Mouse (Mus musculus): ENCODE measurements at regions not wholly inside any gene's neighbourhood (a gene's known extent, or its start where the extent isn't known, plus 50 kb on each side); places are given as distances from the start of the nearest gene placed in this dataset.

DNA sequence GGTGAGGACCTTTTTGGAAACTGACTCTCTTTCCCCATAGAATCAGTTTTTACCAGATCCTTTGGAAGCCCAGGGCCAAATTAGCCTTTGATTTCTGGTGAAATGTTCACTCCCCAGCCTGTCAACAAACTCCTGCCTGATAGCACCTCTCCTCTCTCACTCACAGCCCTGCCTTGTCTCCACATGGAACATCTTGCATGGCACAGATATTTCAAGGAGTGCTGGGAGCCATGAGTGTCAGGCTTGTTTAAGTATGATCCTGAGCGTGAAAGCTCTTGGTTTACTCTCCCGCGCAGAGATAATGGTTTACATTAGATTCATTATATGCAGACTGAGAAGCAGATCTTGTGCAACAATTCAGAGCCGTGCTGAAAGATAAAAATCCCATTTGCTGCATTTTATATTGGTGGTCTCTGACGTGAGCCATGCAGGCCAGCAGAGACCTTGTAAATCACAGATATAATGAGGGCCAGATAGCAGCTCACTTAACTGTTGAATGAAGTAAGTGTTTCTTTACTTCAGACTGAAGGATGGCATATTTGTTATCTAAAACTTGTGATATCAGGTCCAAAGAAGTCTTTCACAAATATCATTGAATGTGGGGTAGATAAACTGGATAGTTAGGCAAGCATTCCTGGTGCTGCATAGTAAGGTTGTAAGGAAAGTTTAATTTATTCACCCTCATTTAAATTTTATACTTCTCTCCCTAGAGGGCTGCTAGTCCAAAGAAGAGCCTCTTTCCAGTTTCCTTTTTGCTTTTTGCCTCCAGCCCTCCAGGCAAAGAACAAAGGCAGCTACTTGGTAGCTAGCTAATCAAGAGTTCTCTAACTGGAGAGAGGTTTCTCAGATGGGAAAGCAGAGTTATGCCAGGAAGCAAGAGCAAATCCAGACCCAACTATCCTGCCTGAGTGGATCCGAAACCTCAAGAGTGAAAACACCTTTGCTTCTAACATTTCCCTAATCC, 81.8 kb downstream of the Tbx18 start:
- DNase-seq (ENCODE audit: low spot score in 2 of 2): no peak

DNA sequence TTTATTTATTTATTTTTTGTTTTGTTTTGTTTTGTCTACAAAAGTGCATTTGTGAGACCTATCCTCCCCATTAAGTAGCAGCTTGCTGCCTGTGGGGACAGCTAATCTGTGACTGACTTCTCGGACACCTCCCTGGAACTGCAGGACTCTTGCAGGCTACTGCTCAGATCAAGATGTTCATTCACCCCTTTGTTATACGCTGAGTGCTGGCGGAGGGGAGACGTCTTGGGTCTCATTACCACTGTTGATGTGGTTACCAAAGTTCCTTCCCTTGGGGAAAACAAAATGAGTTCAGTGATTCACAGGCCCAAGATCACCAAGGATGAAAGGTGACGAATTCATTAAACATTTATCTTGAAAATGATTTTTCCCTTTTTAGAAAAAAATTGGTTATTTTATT, 82.7 kb downstream of the Tbx18 start:
- DNase-seq (ENCODE audit: low spot score in 2 of 2): no peak

DNA sequence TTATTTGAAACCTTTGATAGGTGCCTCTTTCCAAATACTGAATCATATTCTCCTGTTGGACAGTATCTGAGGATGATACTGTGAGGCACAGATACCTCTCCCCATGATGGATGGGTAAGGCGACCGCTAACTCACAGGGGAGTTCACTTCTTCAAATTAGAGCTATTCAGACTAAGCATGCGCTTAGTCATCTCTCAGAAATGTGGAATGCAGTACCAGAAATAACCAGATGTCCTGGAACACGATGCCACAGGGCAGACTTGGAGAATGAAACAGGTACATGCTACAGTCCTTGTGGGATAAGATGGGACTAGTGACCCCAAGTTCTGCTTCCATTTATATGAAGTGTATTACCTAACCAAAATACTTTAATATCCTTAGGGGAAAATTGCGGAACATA, 86.0 kb downstream of the Tbx18 start:
- no peak for DNase-seq (ENCODE audit: low spot score in 2 of 2)

DNA sequence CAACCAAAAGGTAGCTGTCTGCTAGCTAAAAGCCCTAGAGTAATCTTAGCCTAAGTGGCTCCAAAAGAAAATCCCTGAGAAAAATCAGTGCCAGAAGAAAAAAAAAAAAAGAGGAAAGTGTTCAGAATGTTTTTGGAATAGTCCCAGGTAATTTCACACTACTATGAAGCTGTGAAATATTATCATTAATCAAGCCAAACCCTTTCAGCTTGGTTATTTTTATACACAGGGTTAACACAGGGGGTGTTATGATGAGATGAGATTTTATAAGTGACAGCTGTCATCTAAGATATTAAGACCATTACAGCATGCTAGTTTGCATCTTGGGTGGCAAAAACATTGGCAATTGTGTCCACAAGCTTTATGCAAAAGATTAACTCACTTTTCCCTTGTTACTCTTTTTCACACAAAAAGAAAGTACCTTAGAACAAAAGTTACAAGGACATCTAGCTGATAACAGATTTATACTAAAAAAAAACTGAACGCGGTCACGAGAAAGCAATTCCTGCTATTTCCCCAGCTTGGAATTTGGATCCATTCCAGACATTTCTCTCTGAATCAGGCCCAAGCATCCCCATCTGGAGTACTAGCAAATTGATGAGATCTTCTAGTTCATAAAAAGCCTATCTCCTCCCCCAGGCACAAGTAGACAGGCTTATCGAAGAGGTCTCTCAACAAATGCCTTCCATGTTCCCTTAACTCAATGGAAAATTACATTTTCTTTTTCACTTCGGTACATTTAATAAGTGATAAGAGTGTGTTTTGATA, 97.0 kb downstream of the Tbx18 start:
- DNase-seq (ENCODE audit: low spot score in 2 of 2): peak in 1 of 2 experiments; percentile 15

GRCm38 (mm10) chr9:87626432-87626831, 104.6 kb downstream of the Tbx18 start:
- DNase-seq (ENCODE audit: low spot score in 2 of 2): no peak

- peak in 1 of 2 experiments; percentile 12 for DNase-seq (ENCODE audit: low spot score in 2 of 2)
Observed at GRCm38 (mm10) chr9:87618238-87618673, 112.8 kb downstream of the Tbx18 start.

GRCm38 (mm10) chr9:87607878-87608631, 123.0 kb downstream of the Tbx18 start:
- DNase-seq (ENCODE audit: low spot score in 2 of 2): no peak

GRCm38 (mm10) chr9:87575591-87575990, 155.5 kb downstream of the Tbx18 start:
- DNase-seq (ENCODE audit: low spot score in 2 of 2): no peak

- no peak for DNase-seq (ENCODE audit: low spot score in 2 of 2)
Observed at GRCm38 (mm10) chr9:87574250-87574864, 156.7 kb downstream of the Tbx18 start.

DNA sequence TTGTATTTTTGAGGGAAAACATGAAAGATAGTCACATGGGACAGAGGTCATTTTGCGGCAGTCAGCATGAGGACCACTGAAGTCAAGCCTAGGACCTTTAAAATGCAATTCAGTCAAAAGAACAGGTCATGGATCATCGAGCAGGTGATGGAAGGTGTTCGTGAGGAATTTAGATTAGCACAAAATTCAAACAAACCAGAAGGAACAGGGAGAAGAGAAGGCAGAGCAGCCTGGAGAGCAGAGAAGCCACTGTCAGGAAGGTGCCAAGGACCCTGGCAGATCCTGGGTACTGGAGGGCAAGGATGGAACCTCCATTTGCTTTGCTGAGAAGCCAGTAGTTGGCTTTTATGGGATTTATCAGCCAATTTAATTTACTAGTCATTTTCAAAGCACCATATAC, 167.8 kb downstream of the Tbx18 start:
- no peak for DNase-seq (ENCODE audit: low spot score in 2 of 2)

DNA sequence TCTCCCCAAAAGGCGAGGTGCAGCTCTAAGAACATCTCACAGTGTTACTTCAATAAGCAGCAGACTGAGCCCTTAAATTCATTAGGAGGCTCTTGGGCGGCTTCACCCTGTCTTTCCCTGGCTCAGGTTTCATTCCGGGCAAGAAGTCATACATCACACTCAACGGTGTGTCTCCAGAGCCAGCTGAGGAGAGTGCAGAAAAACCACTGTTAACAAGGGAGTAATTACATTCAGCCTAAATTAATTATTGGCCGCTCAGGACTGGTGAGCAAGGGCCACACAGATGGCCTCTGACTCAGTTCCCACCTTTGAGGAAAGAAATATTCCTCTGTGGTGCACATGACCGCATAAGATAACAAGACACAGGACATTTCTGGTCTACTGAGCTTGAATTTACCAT, 168.3 kb downstream of the Tbx18 start:
- no peak for DNase-seq (ENCODE audit: low spot score in 2 of 2)

- DNase-seq (ENCODE audit: low spot score in 2 of 2): no peak
Observed at GRCm38 (mm10) chr9:87557841-87558240, 173.2 kb downstream of the Tbx18 start.

DNA sequence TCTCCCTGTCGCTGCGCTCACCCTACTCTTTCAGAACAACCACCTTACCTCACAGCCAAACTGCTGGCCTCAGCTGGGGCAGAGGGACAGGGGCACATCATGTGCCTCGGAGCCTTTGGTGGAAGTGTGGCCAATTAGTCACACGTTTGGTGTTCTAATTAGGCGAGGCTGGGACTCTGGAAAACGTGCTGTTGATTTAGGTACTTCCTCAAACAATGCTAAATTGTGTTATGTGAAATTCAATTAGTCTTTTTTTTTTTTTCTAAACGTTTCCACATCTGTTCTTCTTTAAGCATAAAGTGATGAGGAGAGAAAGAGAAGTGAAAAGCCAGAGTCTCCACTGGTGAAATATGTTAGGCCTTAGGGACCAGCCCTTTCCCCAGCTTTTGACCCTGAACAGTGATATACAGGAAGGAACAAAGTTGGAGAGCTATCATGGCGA, 174.1 kb downstream of the Tbx18 start:
- no peak for DNase-seq (ENCODE audit: low spot score in 2 of 2)

DNA sequence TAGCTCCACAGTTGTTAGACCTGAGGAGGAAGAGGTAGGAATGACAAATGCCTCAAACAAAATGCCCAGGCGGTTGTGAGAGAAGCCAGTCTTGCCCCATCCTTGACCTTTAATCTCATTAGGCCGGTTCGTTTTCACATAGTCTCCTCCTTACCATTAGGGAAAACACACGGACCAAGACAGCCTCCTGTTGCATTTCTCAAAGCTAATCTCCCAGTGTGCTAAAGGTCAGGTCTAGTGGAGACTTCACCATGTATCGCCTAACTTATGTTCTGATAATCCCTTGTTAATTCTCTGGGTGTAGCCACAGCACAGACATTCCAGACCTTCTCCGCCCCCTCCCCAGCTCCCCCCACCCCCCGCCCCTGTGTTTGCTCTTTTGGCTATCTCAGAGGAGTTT, 174.5 kb downstream of the Tbx18 start:
- no peak for DNase-seq (ENCODE audit: low spot score in 2 of 2)

- DNase-seq (ENCODE audit: low spot score in 2 of 2): no peak
Observed at GRCm38 (mm10) chr9:87533182-87533581, 197.9 kb downstream of the Tbx18 start.

DNA sequence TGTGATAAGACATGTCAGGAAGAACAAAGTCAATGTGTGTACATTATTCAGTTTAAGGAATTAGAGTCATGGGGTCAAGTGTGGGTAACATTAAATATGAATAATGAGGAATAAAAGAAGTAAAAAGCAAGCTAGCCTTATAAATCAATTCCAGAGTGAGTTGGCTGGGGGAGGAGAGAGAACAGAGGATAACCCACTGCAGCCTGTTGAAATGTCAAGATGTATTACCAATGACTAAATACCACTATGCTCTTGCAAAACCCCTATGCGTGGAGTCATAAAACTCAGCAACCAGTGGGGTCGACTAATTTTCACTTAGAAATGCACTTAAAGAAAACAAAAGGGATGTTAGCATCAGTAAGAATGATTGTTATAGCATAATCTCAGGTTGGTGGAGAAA, 201.2 kb downstream of the Tbx18 start:
- DNase-seq (ENCODE audit: low spot score in 2 of 2): no peak

DNA sequence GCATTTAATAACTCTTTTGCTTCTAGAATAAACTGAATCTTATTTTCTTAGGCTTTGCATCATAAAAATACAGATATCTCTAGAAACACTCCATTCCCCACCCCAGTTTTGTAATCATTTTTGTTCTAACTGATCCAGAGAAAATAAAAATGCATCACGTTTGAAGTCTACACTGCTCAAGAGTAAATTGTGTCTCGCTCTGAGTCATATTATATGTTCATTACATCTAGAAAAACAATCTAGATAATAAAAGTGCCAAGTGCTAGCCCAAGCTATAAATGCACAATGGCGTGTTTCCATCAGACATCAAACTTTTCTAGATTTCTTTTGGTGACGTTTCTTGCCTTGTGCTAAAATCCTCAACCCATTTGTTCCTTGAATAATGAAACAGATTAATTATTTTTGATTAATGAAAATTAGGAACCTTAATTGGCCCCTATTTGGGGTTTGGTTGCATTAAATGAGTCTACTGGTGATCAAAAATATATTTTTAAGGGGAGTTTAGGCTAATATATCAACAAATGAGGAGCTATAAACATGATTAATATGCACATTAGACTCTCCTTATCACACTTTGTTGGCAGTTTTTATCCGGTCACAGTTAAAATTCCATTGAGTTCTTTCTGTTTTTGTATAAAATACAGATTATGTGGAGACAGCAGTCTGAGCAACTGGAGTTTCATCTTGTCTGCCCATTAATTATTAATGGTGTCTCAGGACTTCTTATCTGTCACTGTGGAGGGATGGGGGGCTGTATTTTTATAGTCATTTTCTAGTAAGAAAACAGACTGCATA, 206.0 kb downstream of the Tbx18 start:
- no peak for DNase-seq (ENCODE audit: low spot score in 2 of 2)

GRCm38 (mm10) chr9:87510683-87511082, 220.4 kb downstream of the Tbx18 start:
- no peak for DNase-seq (ENCODE audit: low spot score in 2 of 2)

DNA sequence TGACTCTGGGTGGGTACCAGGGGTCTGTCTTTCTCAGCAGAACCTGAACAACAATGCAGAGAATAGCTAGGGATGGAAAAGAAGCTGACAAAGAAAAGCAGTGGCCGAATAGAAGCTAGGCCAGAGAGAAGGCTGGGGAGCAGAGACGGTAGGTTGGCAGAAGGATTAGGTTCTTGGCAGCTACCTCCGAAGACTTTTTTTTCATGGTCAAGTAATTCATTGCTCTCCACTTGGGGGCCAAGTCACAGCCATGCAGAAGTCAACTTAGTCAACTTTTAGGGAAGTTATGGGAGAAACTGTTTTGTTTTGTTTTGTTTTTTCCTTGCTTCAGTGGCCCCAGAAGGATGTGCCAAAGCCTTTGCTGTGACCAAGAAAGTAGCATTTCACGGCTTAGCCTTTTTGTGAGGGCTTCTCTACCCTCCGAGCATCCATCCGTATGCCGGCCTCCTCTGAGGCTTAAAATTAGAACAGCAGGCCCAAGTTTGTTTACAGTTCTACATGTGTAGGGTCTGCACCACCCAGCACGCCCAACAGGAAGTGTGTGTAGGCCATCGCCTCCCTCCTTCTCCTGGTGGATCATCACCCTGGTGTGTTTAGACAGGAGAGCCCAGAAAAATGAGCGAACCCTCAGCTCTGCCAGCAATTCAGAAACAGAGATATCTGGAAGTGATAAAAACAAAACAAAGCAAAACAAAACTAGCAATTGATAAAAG, 226.2 kb downstream of the Tbx18 start:
- DNase-seq (ENCODE audit: low spot score in 2 of 2): no peak

- DNase-seq (ENCODE audit: low spot score in 2 of 2): no peak
Observed at GRCm38 (mm10) chr9:87464141-87464540, 208.8 kb upstream of the Cep162 start.

Measured in layer of hippocampus, postnatal 10 days (tissue).